Mouse (Mus musculus) liver, embryonic 14.5 days (tissue): Measurements from ENCODE around the gene Hoxc10. TPM values are rescaled to one million over a fixed set of nuclear protein-coding genes. Genes with fewer than 3 reads are reported as not detected.

Experiments used
- ATAC-seq: fragments of 200-750 bp; cut with Nextera tagmentation; 2 replicates; pipeline ENCODE4 v1.8.0; 2017; ENCODE audit warnings: moderate number of reproducible peaks, mild to moderate bottlenecking, moderate library complexity; ENCODE audit not compliant: insufficient read depth
- DNase-seq, 3 experiments: peaks; one replicate each; pipeline ENCODE4 v3.0.0-alpha.2; 2012 to 2013; ENCODE audit warnings: low read depth in 3 of 3, low spot score in 3 of 3
- H3K27ac ChIP-seq: fragments of 300-500 bp; sonication (generic); 2 replicates; pipeline ENCODE4 v1.5.1; 2014; ENCODE audit warnings: moderate library complexity, mild to moderate bottlenecking, control low read depth, inconsistent platforms
- H3K27me3 ChIP-seq: fragments of 300-500 bp; sonication (generic); 2 replicates; pipeline ENCODE4 v1.6.1; 2014; ENCODE audit warnings: mild to moderate bottlenecking, low read length, moderate library complexity; ENCODE audit not compliant: control insufficient read depth, insufficient read depth
- H3K36me3 ChIP-seq: fragments of 300-500 bp; sonication (generic); replicated peaks from 2 replicates; pipeline ENCODE4 v1.6.1; 2014; ENCODE audit warnings: low read depth; ENCODE audit not compliant: control insufficient read depth, insufficient read depth
- H3K4me1 ChIP-seq, 2 experiments: fragments of 200-500 bp in 1 of 2; fragments of 300-500 bp in 1 of 2; sonication (generic) in 1 of 2; replicated peaks; 2 replicates each; pipeline ENCODE4 v1.6.1; 2012 to 2014; ENCODE audit warnings: antibody characterized with exemption in 1 of 2, inconsistent platforms in 1 of 2, low read length in 1 of 2; ENCODE audit not compliant: control insufficient read depth in 2 of 2, insufficient read depth in 2 of 2
- H3K4me2 ChIP-seq: fragments of 300-500 bp; sonication (generic); 2 replicates; pipeline ENCODE4 v1.6.1; 2014; ENCODE audit warnings: low read depth, mild to moderate bottlenecking, control low read depth, moderate library complexity
- H3K4me3 ChIP-seq, 2 experiments: fragments of 200-500 bp in 1 of 2; fragments of 300-500 bp in 1 of 2; sonication (generic) in 1 of 2; 2 replicates each; pipeline ENCODE4 v1.5.1; 2012 to 2014; ENCODE audit warnings: low read depth in 2 of 2, low read length in 2 of 2, mild to moderate bottlenecking in 2 of 2, control low read depth in 1 of 2, inconsistent platforms in 1 of 2, moderate library complexity in 1 of 2; ENCODE audit not compliant: insufficient read depth in 1 of 2
- H3K9ac ChIP-seq: fragments of 300-500 bp; sonication (generic); replicated peaks from 2 replicates; pipeline ENCODE4 v1.6.1; 2014; ENCODE audit warnings: mild to moderate bottlenecking, control low read depth, moderate library complexity
- H3K9me3 ChIP-seq: fragments of 300-500 bp; sonication (generic); 2 replicates; pipeline ENCODE4 v1.6.1; 2016; ENCODE audit warnings: low read length, mixed read lengths; ENCODE audit not compliant: control insufficient read depth
- CTCF ChIP-seq: IDR thresholded peaks from 2 replicates; pipeline ENCODE4 v1.5.1; 2016; ENCODE audit warnings: antibody characterized with exemption, low read depth, control low read depth
- EP300 ChIP-seq: IDR thresholded peaks from 2 replicates; pipeline ENCODE4 v1.6.1; 2016; ENCODE audit warnings: antibody characterized with exemption, low read depth
- WGBS: fragments of 180-500 bp; shearing (Covaris S2); extraction: QIAGEN DNeasy Blood & Tissue Kit; methylation state at CpG from one replicate; pipeline ENCODE4 v1.1.7; 2014; ENCODE audit not compliant: insufficient replicate concordance; 5-methylcytosine and 5-hydroxymethylcytosine counted together
- polyA plus RNA-seq, 2 experiments: library from polyadenylated mRNA; depleted of rRNA in 1 of 2; stranded (reverse) in 1 of 2; unstranded in 1 of 2; fragments of >200 nt; fragmentation: Nextera tagmentation in 1 of 2; extraction: Ambion mirVana in 1 of 2; gene quantifications; 2 replicates each; pipeline versions ENCODE4 v1.2.1 to v1.2.3; 2012 to 2014

Gene Hoxc10
- polyA plus RNA-seq, 2 experiments, result not detected

DNA sequence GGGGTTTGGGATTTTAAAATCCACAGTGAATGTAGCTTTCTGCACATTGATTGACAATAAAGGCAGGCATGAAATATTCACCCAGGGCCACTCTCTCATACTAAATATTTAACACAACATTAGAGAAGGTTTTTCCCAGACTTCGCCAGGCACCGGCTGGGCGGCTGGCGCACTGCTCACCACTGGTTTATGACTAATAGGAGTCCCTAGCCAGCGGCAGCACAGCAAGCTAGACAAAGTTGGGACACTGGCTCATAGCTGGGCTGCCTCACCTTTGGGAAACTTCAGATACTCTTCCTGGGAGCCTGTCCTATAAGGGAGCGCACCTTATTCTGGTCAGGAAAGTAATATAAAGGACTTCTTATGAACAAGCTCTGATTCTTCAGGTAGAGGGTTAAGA, 13.0 kb upstream of the Hoxc10 start:
- Histone ChIP-seq H3K4me1 (no peaks in the 10 kb centered on the region), H3K27ac (no peak overlapping the region), H3K27me3 (peaks cover 99% of the 10 kb centered on the region), H3K36me3 (no peaks in the 10 kb centered on the region), H3K4me3 (no peak overlapping the region), H3K4me2 (no peak overlapping the region), H3K9me3 (no peaks in the 10 kb centered on the region), H3K9ac (no peak overlapping the region)
- ATAC-seq (no peak), DNase-seq (no peak)
- WGBS, result 7% methylated on average over 6 of the region's 6 CpGs
- TF ChIP-seq EP300 (no peak), CTCF (no peak)

DNA sequence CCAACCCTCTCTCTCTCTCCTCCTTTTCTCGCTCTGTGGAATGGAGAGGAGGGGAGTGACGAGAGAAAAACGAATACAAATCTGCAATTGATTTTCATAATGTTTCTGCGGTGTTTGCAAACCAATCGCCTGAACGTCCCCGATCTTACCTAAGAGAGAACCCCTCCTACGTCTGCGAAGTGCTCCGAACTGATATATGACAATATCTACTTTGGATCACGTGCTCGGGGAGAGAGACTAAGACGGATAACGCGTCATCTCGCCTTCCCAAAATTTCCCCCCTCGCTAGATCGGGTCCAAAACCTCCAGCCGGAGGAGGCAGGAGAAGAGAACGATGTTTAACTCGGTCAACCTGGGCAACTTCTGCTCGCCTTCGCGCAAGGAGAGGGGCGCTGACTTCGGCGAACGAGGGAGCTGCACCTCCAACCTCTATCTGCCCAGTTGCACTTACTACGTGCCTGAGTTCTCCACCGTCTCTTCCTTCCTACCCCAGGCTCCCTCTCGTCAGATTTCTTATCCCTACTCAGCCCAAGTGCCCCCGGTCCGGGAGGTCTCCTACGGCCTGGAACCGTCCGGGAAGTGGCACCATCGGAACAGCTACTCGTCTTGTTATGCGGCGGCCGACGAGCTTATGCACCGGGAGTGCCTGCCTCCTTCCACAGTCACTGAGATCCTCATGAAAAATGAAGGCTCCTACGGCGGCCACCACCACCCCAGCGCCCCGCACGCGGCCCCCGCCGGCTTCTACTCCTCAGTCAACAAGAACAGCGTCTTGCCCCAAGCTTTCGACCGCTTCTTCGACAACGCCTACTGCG, 12.2 kb upstream of the Hoxc10 start, which contains the start of gene Hoxc11:
Gene Hoxc11, plus strand, starts transcription at position 236 of the 815 bp plus-strand sequence.
- Histone ChIP-seq H3K36me3 (no peaks in the 10 kb centered on the region), H3K27ac (no peak within 1 kb of the TSS)

DNA sequence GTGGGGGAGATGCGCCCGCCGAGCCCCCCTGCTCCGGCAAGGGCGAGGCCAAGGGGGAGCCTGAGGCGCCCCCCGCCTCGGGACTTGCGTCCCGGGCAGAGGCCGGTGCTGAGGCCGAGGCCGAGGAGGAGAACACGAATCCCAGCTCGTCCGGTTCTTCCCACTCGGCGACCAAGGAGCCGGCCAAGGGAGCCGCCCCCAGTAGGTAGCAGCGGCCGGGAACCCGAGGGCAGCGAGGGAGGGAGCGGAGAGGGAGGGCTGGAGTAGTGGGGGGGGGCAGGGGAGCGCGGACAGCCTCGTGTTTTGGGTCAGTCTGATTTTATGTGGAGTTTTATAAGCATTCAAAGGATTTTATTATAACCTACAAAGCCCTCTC, 11.6 kb upstream of the Hoxc10 start:
- H3K36me3 ChIP-seq, result no peaks in the 10 kb centered on the region
- TF ChIP-seq EP300, result no peak
- no peak for TF ChIP-seq CTCF
- peaks cover 95% of the 10 kb centered on the region for H3K27me3 ChIP-seq
- DNase-seq, result no peak
- no peak overlapping the region for H3K4me3 ChIP-seq
- no peak for ATAC-seq
- no peak overlapping the region for H3K4me2 ChIP-seq
- no peaks in the 10 kb centered on the region for H3K9me3 ChIP-seq
- no peak overlapping the region for H3K27ac ChIP-seq
- no peak overlapping the region for H3K9ac ChIP-seq
- under 1% methylated on average over 26 of the region's 28 CpGs for WGBS
- H3K4me1 ChIP-seq, result no peaks in the 10 kb centered on the region

More for the DNA sequence above, 12.2 kb upstream of the Hoxc10 start, which contains the start of gene Hoxc11:
- Histone ChIP-seq H3K4me3 (no peak within 1 kb of the TSS), H3K9ac (no peak within 1 kb of the TSS), H3K4me1 (no peaks in the 10 kb centered on the region), H3K9me3 (no peaks in the 10 kb centered on the region), H3K4me2 (no peak within 1 kb of the TSS), H3K27me3 (peaks cover 95% of the 10 kb centered on the region)
- no peak for ATAC-seq
- DNase-seq, result no peak
- TF ChIP-seq CTCF (no peak), EP300 (no peak)
- WGBS, result 2% methylated on average over 57 of the region's 57 CpGs

DNA sequence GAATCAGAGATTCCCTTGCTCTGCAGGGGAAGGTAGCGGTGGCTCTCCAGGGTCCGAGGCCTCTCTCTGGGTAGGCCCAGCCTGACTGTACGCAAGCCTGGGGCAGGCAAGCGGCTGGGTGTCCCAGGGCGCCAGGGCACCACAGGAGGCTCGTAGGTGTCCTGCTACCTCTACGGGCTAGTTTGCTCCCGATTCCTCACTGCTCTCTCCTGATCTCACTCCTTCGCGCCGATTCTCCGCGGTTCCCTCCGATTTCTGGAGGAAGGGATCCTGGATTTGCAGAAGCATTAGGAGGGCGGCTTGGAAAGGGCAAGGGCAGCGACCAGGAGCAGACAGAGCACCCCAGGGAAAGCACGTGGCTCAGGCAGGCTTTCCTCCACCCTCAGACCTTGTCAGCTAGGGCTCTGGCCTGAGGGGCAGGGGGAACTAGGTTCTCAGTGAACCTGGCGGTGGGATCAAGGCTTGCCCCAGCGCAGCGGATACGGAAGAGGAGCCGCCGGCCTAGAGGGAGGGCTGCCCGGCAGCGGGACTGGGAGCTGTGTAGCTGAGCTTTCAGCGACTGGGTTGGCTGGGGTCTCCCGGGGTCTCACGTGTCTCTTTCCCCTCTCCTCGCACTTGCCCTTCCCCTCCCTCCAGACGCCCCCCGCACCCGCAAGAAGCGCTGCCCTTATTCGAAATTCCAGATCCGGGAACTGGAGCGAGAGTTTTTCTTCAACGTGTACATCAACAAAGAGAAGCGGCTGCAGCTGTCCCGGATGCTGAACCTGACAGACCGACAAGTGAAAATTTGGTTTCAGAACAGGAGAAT, 10.6 kb upstream of the Hoxc10 start:
- no peaks in the 10 kb centered on the region for H3K4me1 ChIP-seq
- ATAC-seq (no peak), DNase-seq (no peak)
- H3K9ac ChIP-seq, result no peak overlapping the region
- no peaks in the 10 kb centered on the region for H3K9me3 ChIP-seq
- H3K4me2 ChIP-seq, result no peak overlapping the region
- 1% methylated on average over 39 of the region's 40 CpGs for WGBS
- H3K4me3 ChIP-seq, result no peak overlapping the region
- TF ChIP-seq EP300, result no peak
- no peak for TF ChIP-seq CTCF
- H3K27me3 ChIP-seq, result peaks cover 96% of the 10 kb centered on the region
- no peaks in the 10 kb centered on the region for H3K36me3 ChIP-seq
- H3K27ac ChIP-seq, result no peak overlapping the region

DNA sequence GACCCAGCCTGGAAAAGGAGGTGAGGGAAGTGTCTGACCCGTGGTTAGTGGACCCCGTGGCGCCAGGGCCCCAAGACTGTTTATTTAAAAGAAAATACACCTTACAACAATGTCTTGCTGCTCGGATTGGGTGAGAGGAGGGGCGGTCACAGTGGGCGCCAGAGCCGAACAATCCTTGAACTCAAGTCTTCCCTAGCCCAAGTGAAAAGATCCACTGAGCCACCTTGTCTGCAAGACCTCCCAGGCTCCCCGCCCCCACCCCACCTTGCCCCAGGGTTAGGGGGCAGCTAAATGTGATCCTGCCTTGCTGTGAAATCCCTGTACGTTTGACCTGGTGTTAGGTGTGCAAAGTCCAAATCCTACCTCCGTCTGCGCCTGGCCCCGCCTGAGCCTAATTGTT, 9.7 kb upstream of the Hoxc10 start:
- H3K4me3 ChIP-seq, result no peak overlapping the region
- WGBS, result 1% methylated on average over 12 of the region's 12 CpGs
- no peak for ATAC-seq
- no peak for TF ChIP-seq CTCF
- no peak for TF ChIP-seq EP300
- no peaks in the 10 kb centered on the region for H3K36me3 ChIP-seq
- H3K9ac ChIP-seq, result no peak overlapping the region
- H3K4me2 ChIP-seq, result no peak overlapping the region
- no peak overlapping the region for H3K27ac ChIP-seq
- peaks cover 95% of the 10 kb centered on the region for H3K27me3 ChIP-seq
- no peaks in the 10 kb centered on the region for H3K4me1 ChIP-seq
- no peak for DNase-seq
- no peaks in the 10 kb centered on the region for H3K9me3 ChIP-seq
